Mouse (Mus musculus) kidney, postnatal 10 days (tissue): ENCODE measurements at regions not wholly inside any gene's neighbourhood (a gene's known extent, or its start where the extent isn't known, plus 50 kb on each side); places are given as distances from the start of the nearest gene placed in this dataset.

ENCODE experiments used
- DNase-seq: peaks from one replicate; pipeline ENCODE4 v3.0.0; 2021; ENCODE audit warnings: mixed read lengths

- DNase-seq = peak; percentile 27
Observed at GRCm38 (mm10) chr12:54312522-54313210, 109.0 kb upstream of the Egln3 start.

GRCm38 (mm10) chr12:54311896-54312521 is 108.3 kb upstream of the Egln3 start:
- DNase-seq = no peak

GRCm38 (mm10) chr12:54309874-54310273 is 106.2 kb upstream of the Egln3 start:
- DNase-seq = no peak

- no peak for DNase-seq
Observed at GRCm38 (mm10) chr12:54309219-54309618, 105.6 kb upstream of the Egln3 start.

GRCm38 (mm10) chr12:54305135-54305630 is 101.5 kb upstream of the Egln3 start:
- DNase-seq = no peak

GRCm38 (mm10) chr12:54303746-54304145 is 100.1 kb upstream of the Egln3 start:
- DNase-seq = no peak

- DNase-seq = no peak
Observed at GRCm38 (mm10) chr12:54299506-54299905, 95.8 kb upstream of the Egln3 start.

- DNase-seq = no peak
Observed at GRCm38 (mm10) chr12:54293248-54293647, 89.6 kb upstream of the Egln3 start.

GRCm38 (mm10) chr12:54290311-54290710 is 86.7 kb upstream of the Egln3 start:
- DNase-seq = no peak

GRCm38 (mm10) chr12:54288747-54289146 is 85.1 kb upstream of the Egln3 start:
- DNase-seq = no peak

GRCm38 (mm10) chr12:54288041-54288502 is 84.4 kb upstream of the Egln3 start:
- no peak for DNase-seq

GRCm38 (mm10) chr12:54286911-54287819 is 83.5 kb upstream of the Egln3 start:
- peak; percentile 39 for DNase-seq

- DNase-seq = no peak
Observed at GRCm38 (mm10) chr12:54283646-54284045, 80.0 kb upstream of the Egln3 start.

GRCm38 (mm10) chr12:54283011-54283410 is 79.4 kb upstream of the Egln3 start:
- DNase-seq = peak; percentile 0

- peak; percentile 25 for DNase-seq
Observed at GRCm38 (mm10) chr12:54282281-54282921, 78.7 kb upstream of the Egln3 start.

GRCm38 (mm10) chr12:54280457-54280856 is 76.8 kb upstream of the Egln3 start:
- peak; percentile 26 for DNase-seq

- DNase-seq = peak; percentile 0
Observed at GRCm38 (mm10) chr12:54280001-54280400, 76.3 kb upstream of the Egln3 start.

GRCm38 (mm10) chr12:54276978-54277537 is 73.4 kb upstream of the Egln3 start:
- DNase-seq = peak; percentile 5

- peak; percentile 26 for DNase-seq
Observed at GRCm38 (mm10) chr12:54273506-54273905, 69.8 kb upstream of the Egln3 start.

GRCm38 (mm10) chr12:54272696-54273095 is 69.0 kb upstream of the Egln3 start:
- DNase-seq = no peak

- peak; percentile 47 for DNase-seq
Observed at GRCm38 (mm10) chr12:54272226-54272625, 68.6 kb upstream of the Egln3 start.

- no peak for DNase-seq
Observed at GRCm38 (mm10) chr12:54265852-54266251, 62.2 kb upstream of the Egln3 start.
